Mouse (Mus musculus) CH12.LX (cell line): ENCODE results near the gene Snw1. TPM values are rescaled to one million over a fixed set of nuclear protein-coding genes. Genes with fewer than 3 reads are reported as not detected.

Source experiments
- DNase-seq: peaks from one replicate; pipeline ENCODE4 v3.0.0-alpha.2; 2013; ENCODE audit errors: extremely low read depth
- H3K27ac ChIP-seq: 2 replicates; pipeline ENCODE4 v1.5.1; 2012; ENCODE audit warnings: low read depth, mild to moderate bottlenecking, control low read depth, moderate library complexity; ENCODE audit not compliant: insufficient read depth
- H3K27me3 ChIP-seq: replicated peaks from 2 replicates; pipeline ENCODE3; 2012; ENCODE audit warnings: inconsistent platforms
- H3K36me3 ChIP-seq, 2 experiments: replicated peaks in 1 of 2; 2 replicates each; pipeline versions ENCODE3 to v1.6.1; 2012; ENCODE audit warnings: inconsistent platforms in 1 of 2, low read length in 1 of 2, mild to moderate bottlenecking in 1 of 2, mixed read lengths in 1 of 2, moderate library complexity in 1 of 2; ENCODE audit not compliant: control insufficient read depth in 1 of 2, insufficient read depth in 1 of 2
- H3K4me1 ChIP-seq, 2 experiments: 2 replicates each; pipeline ENCODE4 v1.6.1; 2012; ENCODE audit warnings: inconsistent platforms in 1 of 2, moderate library complexity in 1 of 2; ENCODE audit not compliant: insufficient read depth in 2 of 2, control insufficient read depth in 1 of 2
- H3K4me2 ChIP-seq: 2 replicates; pipeline ENCODE4 v1.6.1; 2012; ENCODE audit warnings: low read depth, mild to moderate bottlenecking, control low read depth; ENCODE audit not compliant: poor library complexity, insufficient read depth, severe bottlenecking
- H3K4me3 ChIP-seq, 3 experiments: fragments of 150-350 bp in 1 of 3; sonication (generic) in 1 of 3; replicated peaks in 1 of 3; 2 replicates each; pipeline versions ENCODE3 to v1.5.1; 2011 to 2012; ENCODE audit warnings: low read depth in 2 of 3, low read length in 2 of 3, mild to moderate bottlenecking in 2 of 3, moderate library complexity in 2 of 3, control low read depth in 1 of 3, improper control_type of control experiment in 1 of 3, inconsistent platforms in 1 of 3, mixed read lengths in 1 of 3; ENCODE audit not compliant: poor library complexity in 1 of 3
- H3K79me2 ChIP-seq: replicated peaks from 2 replicates; pipeline ENCODE4 v1.6.1; 2012; ENCODE audit warnings: mild to moderate bottlenecking, moderate library complexity; ENCODE audit not compliant: control insufficient read depth, poor library complexity, insufficient read depth, severe bottlenecking; ENCODE audit errors: extremely low read depth
- H3K9ac ChIP-seq: 2 replicates; pipeline ENCODE4 v1.6.1; 2012; ENCODE audit warnings: low read depth, mild to moderate bottlenecking, control low read depth, moderate library complexity; ENCODE audit not compliant: insufficient read depth
- H3K9me3 ChIP-seq: replicated peaks from 2 replicates; pipeline ENCODE3; 2012; ENCODE audit warnings: low read length, inconsistent platforms, mixed read lengths
- CHD2 ChIP-seq: IDR thresholded peaks from 2 replicates; pipeline ENCODE4 v1.6.1; 2011; ENCODE audit warnings: low read length, improper control_type of control experiment
- CTCF ChIP-seq, 2 experiments: IDR thresholded peaks in 1 of 2; conservative IDR thresholded peaks in 1 of 2; 2 replicates each; pipeline ENCODE4 v1.5.1; 2011 to 2012; ENCODE audit warnings: low read depth in 2 of 2, low read length in 2 of 2, improper control_type of control experiment in 1 of 2, inconsistent platforms in 1 of 2, mild to moderate bottlenecking in 1 of 2, moderate library complexity in 1 of 2
- E2F4 ChIP-seq: IDR thresholded peaks from 2 replicates; pipeline ENCODE4 v1.6.1; 2011; ENCODE audit warnings: low read depth, low read length, improper control_type of control experiment; ENCODE audit not compliant: insufficient replicate concordance
- ELF1 ChIP-seq: IDR thresholded peaks from 2 replicates; pipeline ENCODE4 v1.6.1; 2014; ENCODE audit warnings: low read depth, mild to moderate bottlenecking, inconsistent platforms, low read length, improper control_type of control experiment
- EP300 ChIP-seq: IDR thresholded peaks from 2 replicates; pipeline ENCODE4 v1.6.1; 2011; ENCODE audit warnings: low read length, improper control_type of control experiment
- HCFC1 ChIP-seq: IDR thresholded peaks from 2 replicates; pipeline ENCODE4 v1.6.1; 2012; ENCODE audit warnings: low read depth, mild to moderate bottlenecking, inconsistent platforms, low read length, improper control_type of control experiment
- JUN ChIP-seq: IDR thresholded peaks from 2 replicates; pipeline ENCODE4 v1.6.1; 2011; ENCODE audit warnings: low read depth, mild to moderate bottlenecking, low read length, improper control_type of control experiment, moderate library complexity; ENCODE audit not compliant: insufficient read depth
- JUND ChIP-seq: conservative IDR thresholded peaks from 2 replicates; pipeline ENCODE4 v1.6.1; 2011; ENCODE audit warnings: low read depth, low read length, improper control_type of control experiment
- KAT2A ChIP-seq: IDR thresholded peaks from 2 replicates; pipeline ENCODE4 v1.6.1; 2012; ENCODE audit warnings: low read length, improper control_type of control experiment, inconsistent platforms; ENCODE audit not compliant: insufficient replicate concordance
- MAFK ChIP-seq: IDR thresholded peaks from 2 replicates; pipeline ENCODE4 v1.6.1; 2011; ENCODE audit warnings: low read length, improper control_type of control experiment; ENCODE audit not compliant: insufficient replicate concordance
- MAX ChIP-seq: IDR thresholded peaks from 2 replicates; pipeline ENCODE4 v1.6.1; 2011; ENCODE audit warnings: low read length, improper control_type of control experiment
- MAZ ChIP-seq: IDR thresholded peaks from 2 replicates; pipeline ENCODE4 v1.6.1; 2012; ENCODE audit warnings: low read depth, mild to moderate bottlenecking, inconsistent platforms, low read length, improper control_type of control experiment, moderate library complexity
- MXI1 ChIP-seq: IDR thresholded peaks from 2 replicates; pipeline ENCODE4 v1.6.1; 2011; ENCODE audit warnings: mild to moderate bottlenecking, low read depth, low read length, improper control_type of control experiment
- MYC ChIP-seq: IDR thresholded peaks from 2 replicates; pipeline ENCODE4 v1.6.1; 2011; ENCODE audit warnings: low read depth, mild to moderate bottlenecking, improper control_type of control experiment, low read length
- PAX5 ChIP-seq: IDR thresholded peaks from 2 replicates; pipeline ENCODE4 v1.6.1; 2012; ENCODE audit warnings: low read length, inconsistent platforms, mixed read lengths
- POLR2AphosphoS2 ChIP-seq: IDR thresholded peaks from 2 replicates; pipeline ENCODE4 v1.6.1; 2011; ENCODE audit warnings: low read depth, low read length, improper control_type of control experiment
- RCOR1 ChIP-seq: conservative IDR thresholded peaks from 2 replicates; pipeline ENCODE4 v1.6.1; 2012; ENCODE audit warnings: low read depth, mild to moderate bottlenecking, inconsistent platforms, low read length, improper control_type of control experiment
- SMC3 ChIP-seq: IDR thresholded peaks from 2 replicates; pipeline ENCODE4 v1.6.1; 2011; ENCODE audit warnings: low read depth, low read length, improper control_type of control experiment
- TBP ChIP-seq: conservative IDR thresholded peaks from 2 replicates; pipeline ENCODE4 v1.6.1; 2011; ENCODE audit warnings: low read depth, low read length, improper control_type of control experiment
- USF2 ChIP-seq: conservative IDR thresholded peaks from 2 replicates; pipeline ENCODE4 v1.6.1; 2011; ENCODE audit warnings: low read depth, low read length, improper control_type of control experiment
- ZC3H11A ChIP-seq: IDR thresholded peaks from 2 replicates; pipeline ENCODE4 v1.6.1; 2012; ENCODE audit warnings: low read depth, mild to moderate bottlenecking, inconsistent platforms, low read length, improper control_type of control experiment
- ZKSCAN1 ChIP-seq: IDR thresholded peaks from 2 replicates; pipeline ENCODE4 v1.6.1; 2012; ENCODE audit warnings: low read depth, inconsistent platforms, low read length, improper control_type of control experiment, borderline replicate concordance
- ZMIZ1 ChIP-seq: IDR thresholded peaks from 2 replicates; pipeline ENCODE4 v1.6.1; 2012; ENCODE audit warnings: low read depth, mild to moderate bottlenecking, inconsistent platforms, low read length, improper control_type of control experiment
- dilution Hi-C: fragments of 300-500 bp; cut with MboI; formaldehyde crosslinking; loops from 2 replicates; pipeline ENCODE4 v1.14.3; 2020; ENCODE audit warnings: low sequenced_read_pairs; ENCODE audit not compliant: extremely low pct_unique_long_range_greater_than_20kb, extremely low pct_ligation_motif_present
- in situ Hi-C: fragments of 300-500 bp; cut with MboI; formaldehyde crosslinking; loops from 3 replicates; pipeline ENCODE4 v1.14.3; 2019; ENCODE audit warnings: low sequenced_read_pairs, low pct_ligation_motif_present, low pct_unique_long_range_greater_than_20kb, mixed read lengths
- polyA plus RNA-seq: library from polyadenylated mRNA; unstranded; fragments of >175 nt; gene quantifications from 2 replicates; pipeline ENCODE4 v1.2.1, GENCODE M21; 2012; ENCODE audit warnings: low read depth; ENCODE audit not compliant: insufficient read length
- total RNA-seq, 2 experiments: library from RNA; depleted of rRNA; stranded (reverse); fragments of 300-350 nt in 1 of 2; fragments of >200 nt in 1 of 2; gene quantifications; 2 replicates each; pipeline ENCODE4 v1.2.3; 2012 to 2014

Gene Snw1
- total and polyA plus RNA-seq, 3 experiments = 78.0 to 116 (median 96.8) TPM

GRCm38 (mm10) chr12:87409123-87409522 lies 63.0 kb downstream of the Snw1 start:
- H3K27me3 ChIP-seq = no peaks in the 10 kb centered on the region
- TF ChIP-seq CHD2 = no peak
- TF ChIP-seq TBP = no peak
- no peak for TF ChIP-seq USF2
- no peak for TF ChIP-seq SMC3
- no peak for TF ChIP-seq JUND
- TF ChIP-seq PAX5 = no peak
- H3K4me3 ChIP-seq = no peak overlapping the region
- no peaks in the 10 kb centered on the region for H3K79me2 ChIP-seq
- in situ Hi-C loops (no loop called here), dilution Hi-C loops (no loop called here)
- H3K4me2 ChIP-seq = no peak overlapping the region
- H3K9ac ChIP-seq = no peak overlapping the region
- no peak overlapping the region for H3K27ac ChIP-seq
- H3K36me3 ChIP-seq = no peaks in the 10 kb centered on the region
- peaks cover 12 to 19% of the 10 kb centered on the region in 2 experiments for H3K4me1 ChIP-seq
- no peaks in the 10 kb centered on the region for H3K9me3 ChIP-seq
- no peak for DNase-seq

- Histone ChIP-seq H3K27ac (no peak overlapping the region), H3K4me2 (peak overlapping the region; percentile 25; the same call in 1 of the 2 replicates), H3K9me3 (no peaks in the 10 kb centered on the region), H3K36me3 (no peaks in the 10 kb centered on the region), H3K4me1 (peaks cover 12 to 19% of the 10 kb centered on the region in 2 experiments), H3K4me3 (no peak overlapping the region), H3K79me2 (no peaks in the 10 kb centered on the region), H3K27me3 (no peaks in the 10 kb centered on the region), H3K9ac (no peak overlapping the region)
- in situ Hi-C loops (no loop called here), dilution Hi-C loops (no loop called here)
- DNase-seq = no peak
- TF ChIP-seq MAZ (no peak), RCOR1 (no peak), HCFC1 (no peak), SMC3 (no peak), MAX (no peak), ZMIZ1 (no peak), E2F4 (no peak), PAX5 (no peak), KAT2A (no peak), ZC3H11A (no peak), JUN (no peak), EP300 (no peak), CTCF (conservative IDR thresholded peaks at IDR 0.05 in 1 of 2, IDR thresholded peaks at IDR 0.05 in 1 of 2; ENCODE audit: low read depth in 2 of 2, low read length in 2 of 2) (no peak), MYC (no peak), USF2 (no peak), ELF1 (no peak), MXI1 (no peak), MAFK (no peak), ZKSCAN1 (no peak), POLR2AphosphoS2 (no peak)
Observed at GRCm38 (mm10) chr12:87407869-87408605, 64.0 kb downstream of the Snw1 start.
